ENCODE assay signal across 8 mouse cellular contexts in genomic region chr17:80223829-80224228, GRCm38 (mm10). TPM values are rescaled to one million over a fixed set of nuclear protein-coding genes. Genes with fewer than 3 reads are reported as not detected.
DNase-seq lines count a peak whose midpoint lies in the region; ATAC-seq lines count a peak whose summit lies in the region.

No protein-coding gene starts in this region.

- peak overlapping the region; percentile 67 for H3K4me3 ChIP-seq in kidney, embryonic 15.5 days (replicated peaks)
- peak overlapping the region; percentile 58 for H3K4me3 ChIP-seq in embryonic facial prominence, embryonic 11.5 days (ENCODE audit: low read depth, low read length)
- peak overlapping the region; percentile 67 for H3K4me3 ChIP-seq in intestine, embryonic 14.5 days (ENCODE audit: low read depth, low read length)
- peak overlapping the region; percentile 67 for H3K4me3 ChIP-seq in midbrain, embryonic 16.5 days (ENCODE audit: low read depth, low read length)

- H3K4me2 ChIP-seq in kidney, embryonic 15.5 days = peak overlapping the region; percentile 77
- H3K4me2 ChIP-seq in embryonic facial prominence, embryonic 11.5 days (ENCODE audit: low read depth, low read length) = peak overlapping the region; percentile 56
- H3K4me2 ChIP-seq in intestine, embryonic 14.5 days (ENCODE audit: low read length) = peak overlapping the region; percentile 76
- H3K4me2 ChIP-seq in midbrain, embryonic 16.5 days (ENCODE audit: low read length) = peak overlapping the region; percentile 76

- 12% methylated on average over 9 of the region's 9 CpGs for WGBS in kidney, embryonic 15.5 days
- 9% methylated on average over 9 of the region's 9 CpGs for WGBS in embryonic facial prominence, embryonic 11.5 days
- WGBS in intestine, embryonic 14.5 days = 7% methylated on average over 9 of the region's 9 CpGs
- 5% methylated on average over 9 of the region's 9 CpGs for WGBS in midbrain, embryonic 16.5 days

- H3K9me3 ChIP-seq in kidney, embryonic 15.5 days (replicated peaks) = no peaks in the 10 kb centered on the region
- no peaks in the 10 kb centered on the region for H3K9me3 ChIP-seq in embryonic facial prominence, embryonic 11.5 days (replicated peaks; ENCODE audit: control insufficient read depth, low read length)
- no peaks in the 10 kb centered on the region for H3K9me3 ChIP-seq in intestine, embryonic 14.5 days (ENCODE audit: control insufficient read depth, low read length)
- no peaks in the 10 kb centered on the region for H3K9me3 ChIP-seq in midbrain, embryonic 16.5 days (replicated peaks; ENCODE audit: control insufficient read depth, low read length, poor library complexity, severe bottlenecking)

- H3K36me3 ChIP-seq in kidney, embryonic 15.5 days = peaks cover 19% of the 10 kb centered on the region
- no peaks in the 10 kb centered on the region for H3K36me3 ChIP-seq in embryonic facial prominence, embryonic 11.5 days (replicated peaks; ENCODE audit: control insufficient read depth, insufficient read depth, low read depth, low read length)
- H3K36me3 ChIP-seq in intestine, embryonic 14.5 days (ENCODE audit: control insufficient read depth, insufficient read depth, low read length) = peaks cover 7% of the 10 kb centered on the region; the same call in 1 of the 2 replicates
- H3K36me3 ChIP-seq in midbrain, embryonic 16.5 days (ENCODE audit: control insufficient read depth, insufficient read depth, low read length) = no peaks in the 10 kb centered on the region

- no peak for DNase-seq in kidney, postnatal 25 days
- no peak for DNase-seq in embryonic facial prominence, embryonic 11.5 days (ENCODE audit: low spot score)
- no peak for DNase-seq in intestine, embryonic 14.5 days (ENCODE audit: low spot score)
- no peak for DNase-seq in right cerebral cortex, adult 18-20 months
- no peak for DNase-seq in thymus, postnatal 25 days
- no peak for DNase-seq in gastrocnemius, adult 18-20 months (ENCODE audit: low spot score)

- ATAC-seq in kidney, embryonic 15.5 days (replicated peaks; ENCODE audit: low FRiP score) = peak; percentile 12; the same call in 1 of the 2 replicates
- no peak; the same call in 1 of the 2 replicates for ATAC-seq in embryonic facial prominence, embryonic 11.5 days (replicated peaks; ENCODE audit: insufficient number of reproducible peaks, low FRiP score, low TSS enrichment, low read depth)
- no peak; the same call in 1 of the 2 replicates for ATAC-seq in intestine, embryonic 14.5 days (replicated peaks; ENCODE audit: low FRiP score, low TSS enrichment, low read depth)
- ATAC-seq in midbrain, embryonic 16.5 days = peak; percentile 64

- H3K4me1 ChIP-seq in kidney, embryonic 15.5 days = peaks cover 5% of the 10 kb centered on the region
- no peaks in the 10 kb centered on the region for H3K4me1 ChIP-seq in embryonic facial prominence, embryonic 11.5 days (ENCODE audit: control insufficient read depth, insufficient read depth, low read length)
- 0 out of 2 replicates have a peak, but pooled peaks cover 3% of the 10 kb centered on the region for H3K4me1 ChIP-seq in intestine, embryonic 14.5 days (replicated peaks; ENCODE audit: control insufficient read depth, insufficient read depth, low read length)
- H3K4me1 ChIP-seq in midbrain, embryonic 16.5 days (ENCODE audit: control insufficient read depth, insufficient read depth, low read length) = peaks cover 5% of the 10 kb centered on the region; the same call in 1 of the 2 replicates

- H3K27ac ChIP-seq in kidney, embryonic 15.5 days = peak overlapping the region; percentile 96
- H3K27ac ChIP-seq in embryonic facial prominence, embryonic 11.5 days (replicated peaks; ENCODE audit: low read depth, low read length) = peak overlapping the region; percentile 78
- H3K27ac ChIP-seq in intestine, embryonic 14.5 days (ENCODE audit: low read depth) = peak overlapping the region; percentile 94
- peak overlapping the region; percentile 78 for H3K27ac ChIP-seq in midbrain, embryonic 16.5 days (ENCODE audit: low read length)

- no peaks in the 10 kb centered on the region for H3K27me3 ChIP-seq in kidney, embryonic 15.5 days
- no peaks in the 10 kb centered on the region for H3K27me3 ChIP-seq in embryonic facial prominence, embryonic 11.5 days (ENCODE audit: control insufficient read depth, insufficient read depth, low read length)
- H3K27me3 ChIP-seq in intestine, embryonic 14.5 days (replicated peaks; ENCODE audit: control insufficient read depth, insufficient read depth, low read length) = no peaks in the 10 kb centered on the region
- H3K27me3 ChIP-seq in midbrain, embryonic 16.5 days (ENCODE audit: control insufficient read depth, insufficient read depth, low read depth, low read length) = no peaks in the 10 kb centered on the region

- H3K9ac ChIP-seq in kidney, embryonic 15.5 days = peak overlapping the region; percentile 75
- H3K9ac ChIP-seq in embryonic facial prominence, embryonic 11.5 days (replicated peaks; ENCODE audit: low read length) = peak overlapping the region; percentile 82
- peak overlapping the region; percentile 76 for H3K9ac ChIP-seq in intestine, embryonic 14.5 days (ENCODE audit: low read length)
- H3K9ac ChIP-seq in midbrain, embryonic 16.5 days (ENCODE audit: low read depth, low read length) = peak overlapping the region; percentile 63

RNA-seq across cellular contexts. Expression of gene Gemin6, which starts 0.4 kb away (rescaled TPM):
- 41.0 and 45.1 TPM in 2 replicates for polyA plus RNA-seq in kidney, embryonic 15.5 days (2015; fragmentation: Nextera tagmentation; extraction: Ambion mirVana)
- 49.4 and 53.3 TPM in 2 replicates for polyA plus RNA-seq in embryonic facial prominence, embryonic 11.5 days (2014; fragmentation: Nextera tagmentation; extraction: Ambion mirVana)
- polyA plus RNA-seq in intestine, embryonic 14.5 days (2014; fragmentation: Nextera tagmentation; extraction: Ambion mirVana) = 49.7 and 49.8 TPM in 2 replicates
- polyA plus RNA-seq in midbrain, embryonic 16.5 days (2015; fragmentation: Nextera tagmentation; extraction: Ambion mirVana) = 17.2 and 18.2 TPM in 2 replicates
- 1 to 10 TPM; 7.1 to 7.8 TPM for total RNA-seq in gastrocnemius, adult 18-20 months (2021)

RNA-seq across cellular contexts. Expression of gene Ttc39d, which starts 16.6 kb away (rescaled TPM):
- polyA plus RNA-seq in kidney, embryonic 15.5 days (2015; fragmentation: Nextera tagmentation; extraction: Ambion mirVana) = 0.16 TPM in 1 of 2 replicates, not detected in the other
- 0.14 TPM in 1 of 2 replicates, not detected in the other for polyA plus RNA-seq in embryonic facial prominence, embryonic 11.5 days (2014; fragmentation: Nextera tagmentation; extraction: Ambion mirVana)
- polyA plus RNA-seq in intestine, embryonic 14.5 days (2014; fragmentation: Nextera tagmentation; extraction: Ambion mirVana) = 0.12 TPM in 1 of 2 replicates, not detected in the other
- polyA plus RNA-seq in midbrain, embryonic 16.5 days (2015; fragmentation: Nextera tagmentation; extraction: Ambion mirVana) = 0.11 and 0.30 TPM in 2 replicates
- not detected for total RNA-seq in gastrocnemius, adult 18-20 months (2021)

RNA-seq across cellular contexts. Expression of gene Srsf7, which starts 16.7 kb away (rescaled TPM):
- 622 and 668 TPM in 2 replicates for polyA plus RNA-seq in kidney, embryonic 15.5 days (2015; fragmentation: Nextera tagmentation; extraction: Ambion mirVana)
- 972 and 1,051 TPM in 2 replicates for polyA plus RNA-seq in embryonic facial prominence, embryonic 11.5 days (2014; fragmentation: Nextera tagmentation; extraction: Ambion mirVana)
- 603 and 665 TPM in 2 replicates for polyA plus RNA-seq in intestine, embryonic 14.5 days (2014; fragmentation: Nextera tagmentation; extraction: Ambion mirVana)
- polyA plus RNA-seq in midbrain, embryonic 16.5 days (2015; fragmentation: Nextera tagmentation; extraction: Ambion mirVana) = 395 and 441 TPM in 2 replicates
- 10 to 100 TPM; 26.3 to 31.9 TPM for total RNA-seq in gastrocnemius, adult 18-20 months (2021)

Comparison
In these comparisons a context has a peak if more than half of its experiments do, and no peak if none do; other contexts are left out.
1. ATAC-seq: peak in kidney, embryonic 15.5 days (single experiment) and midbrain, embryonic 16.5 days (single experiment); none in embryonic facial prominence, embryonic 11.5 days (single experiment) and intestine, embryonic 14.5 days (single experiment).
2. Peak in every context shown above with its lines, with median percentiles within 50 percentile points of each other: H3K27ac ChIP-seq, H3K4me2 ChIP-seq, H3K4me3 ChIP-seq and H3K9ac ChIP-seq.